Mouse (Mus musculus) neural tube, embryonic 15.5 days (tissue): ENCODE data around the gene Pigb. TPM values are rescaled to one million over a fixed set of nuclear protein-coding genes. Genes with fewer than 3 reads are reported as not detected.

Experiments used
- ATAC-seq: fragments of 200-750 bp; cut with Nextera tagmentation; 2 replicates; pipeline ENCODE4 v1.8.0; 2017; ENCODE audit warnings: mild to moderate bottlenecking, moderate TSS enrichment, moderate library complexity; ENCODE audit not compliant: low FRiP score
- H3K27ac ChIP-seq: fragments of 300-500 bp; sonication (generic); replicated peaks from 2 replicates; pipeline ENCODE4 v1.5.1; 2015; ENCODE audit warnings: mild to moderate bottlenecking, inconsistent platforms
- H3K27me3 ChIP-seq: fragments of 300-500 bp; sonication (generic); replicated peaks from 2 replicates; pipeline ENCODE4 v1.6.1; 2015; ENCODE audit warnings: inconsistent platforms
- H3K36me3 ChIP-seq: fragments of 300-500 bp; sonication (generic); 2 replicates; pipeline ENCODE4 v1.6.1; 2015; ENCODE audit warnings: inconsistent platforms
- H3K4me1 ChIP-seq: fragments of 300-500 bp; sonication (generic); 2 replicates; pipeline ENCODE4 v1.6.1; 2015; ENCODE audit warnings: inconsistent platforms
- H3K4me2 ChIP-seq: fragments of 300-500 bp; sonication (generic); 2 replicates; pipeline ENCODE4 v1.6.1; 2015; ENCODE audit warnings: inconsistent platforms, mild to moderate bottlenecking, moderate library complexity
- H3K4me3 ChIP-seq: fragments of 300-500 bp; sonication (generic); replicated peaks from 2 replicates; pipeline ENCODE4 v1.5.1; 2015; ENCODE audit warnings: mild to moderate bottlenecking, inconsistent platforms
- H3K9ac ChIP-seq: fragments of 300-500 bp; sonication (generic); replicated peaks from 2 replicates; pipeline ENCODE4 v1.6.1; 2015; ENCODE audit warnings: mild to moderate bottlenecking, inconsistent platforms
- H3K9me3 ChIP-seq: fragments of 300-500 bp; sonication (generic); replicated peaks from 2 replicates; pipeline ENCODE4 v1.6.1; 2016; ENCODE audit warnings: inconsistent platforms
- WGBS: fragments of 180-500 bp; shearing (Covaris S2); methylation state at CpG from one replicate; pipeline ENCODE4 v1.1.7; 2015; ENCODE audit warnings: mixed read lengths; 5-methylcytosine and 5-hydroxymethylcytosine counted together
- polyA plus RNA-seq: library from polyadenylated mRNA; unstranded; fragments of >200 nt; fragmentation: Nextera tagmentation; extraction: Ambion mirVana; gene quantifications from 2 replicates; pipeline ENCODE4 v1.2.1, GENCODE M21; 2015

Gene Pigb
- polyA plus RNA-seq, 1 experiment from 2014 or later: 12.7 TPM

DNA sequence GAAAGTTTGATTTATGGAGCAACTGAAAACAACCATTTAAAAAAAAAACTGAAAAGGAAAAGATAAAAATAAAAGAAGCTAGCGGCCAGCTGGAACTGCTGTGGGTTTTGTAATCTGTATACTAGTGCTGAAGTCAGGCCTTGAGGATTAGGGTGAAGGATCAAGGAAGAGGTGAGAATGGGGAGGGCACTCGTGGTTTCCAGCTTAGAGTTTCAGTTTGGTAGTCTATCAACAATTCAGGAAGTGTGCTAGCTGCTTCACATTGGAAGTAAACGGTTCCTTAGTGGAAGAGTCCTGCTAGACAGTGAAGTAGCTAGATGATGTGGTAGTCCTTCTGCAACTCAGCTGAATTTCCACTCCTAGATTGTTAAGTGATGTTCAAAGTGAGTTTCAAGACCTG, 31.8 kb downstream of the Pigb start:
- WGBS: 77% methylated on average over 3 of the region's 3 CpGs
- Histone ChIP-seq H3K27ac (no peak overlapping the region), H3K9ac (no peak overlapping the region), H3K4me3 (no peak overlapping the region), H3K4me1 (no peaks in the 10 kb centered on the region), H3K27me3 (no peaks in the 10 kb centered on the region), H3K9me3 (no peaks in the 10 kb centered on the region), H3K4me2 (no peak overlapping the region), H3K36me3 (peaks cover 74% of the 10 kb centered on the region)
- ATAC-seq: no peak

DNA sequence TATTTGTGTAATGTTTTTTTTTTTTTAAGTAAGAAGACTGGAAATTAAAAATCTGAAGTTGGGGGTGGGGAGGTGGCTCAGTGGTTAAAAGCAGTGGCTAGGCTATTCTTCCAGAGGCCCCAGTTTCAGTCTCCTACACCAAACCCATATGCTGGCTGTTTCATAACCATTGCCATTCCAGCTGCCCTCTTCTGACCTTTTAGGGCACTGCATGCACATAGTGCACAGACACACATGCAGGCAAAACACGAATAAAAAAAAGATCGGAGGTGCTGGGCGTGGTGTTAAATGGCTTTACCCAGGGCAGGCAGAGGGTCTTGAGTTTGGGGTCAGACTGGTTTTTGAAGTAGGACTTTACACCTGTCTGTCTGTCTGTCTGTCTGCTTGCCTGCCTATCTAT, 34.0 kb downstream of the Pigb start:
- Histone ChIP-seq H3K9ac (no peak overlapping the region), H3K9me3 (no peaks in the 10 kb centered on the region), H3K36me3 (peaks cover 71% of the 10 kb centered on the region), H3K4me3 (no peak overlapping the region), H3K27ac (no peak overlapping the region), H3K27me3 (no peaks in the 10 kb centered on the region), H3K4me2 (no peak overlapping the region), H3K4me1 (no peaks in the 10 kb centered on the region)
- ATAC-seq: no peak
- WGBS: 89% methylated on average over 3 of the region's 3 CpGs

DNA sequence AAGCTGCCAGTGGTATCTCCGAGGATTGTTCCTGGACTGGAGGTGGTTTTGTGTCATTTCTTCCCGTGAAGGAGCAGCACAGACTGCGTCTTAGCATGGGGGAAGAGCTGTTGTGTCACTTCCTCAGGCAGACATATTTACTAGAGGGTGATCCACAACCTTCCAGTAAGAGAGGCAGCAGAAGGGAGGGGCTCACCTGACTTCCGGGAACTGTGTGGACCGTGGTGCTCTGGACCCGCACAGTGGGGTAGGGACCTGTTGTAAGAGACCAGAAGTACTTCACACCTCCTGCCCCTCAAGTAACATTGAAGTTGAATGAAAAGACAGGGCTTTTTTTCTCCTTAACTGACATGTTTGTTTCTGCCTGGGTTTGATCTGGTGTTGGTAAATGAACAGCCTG, 35.1 kb downstream of the Pigb start:
- peaks cover 70% of the 10 kb centered on the region for H3K36me3 ChIP-seq
- WGBS: 87% methylated on average over 6 of the region's 6 CpGs

DNA sequence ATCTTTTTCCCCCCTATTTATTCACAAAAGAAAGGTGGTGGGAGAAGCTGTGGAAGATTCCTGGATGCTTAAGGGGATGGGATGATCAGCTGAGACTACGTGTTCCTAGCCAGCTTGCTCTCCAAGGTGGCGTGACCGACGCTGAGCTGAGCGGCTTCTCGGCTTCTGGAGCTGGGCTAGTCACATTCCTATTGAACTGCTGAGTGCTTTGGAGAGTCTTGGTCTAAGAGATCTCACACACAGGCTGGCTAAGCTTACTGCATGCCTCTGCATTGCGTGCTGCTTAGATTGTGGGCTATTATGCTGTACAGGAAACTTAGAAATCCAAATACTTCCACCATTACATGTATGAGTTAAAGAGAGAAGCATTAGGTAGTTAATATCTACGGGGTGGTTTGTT, 36.1 kb downstream of the Pigb start:
- Histone ChIP-seq H3K4me2 (no peak overlapping the region), H3K9me3 (no peaks in the 10 kb centered on the region), H3K36me3 (peaks cover 62% of the 10 kb centered on the region), H3K4me1 (no peaks in the 10 kb centered on the region), H3K4me3 (no peak overlapping the region), H3K9ac (no peak overlapping the region), H3K27me3 (no peaks in the 10 kb centered on the region), H3K27ac (no peak overlapping the region)
- WGBS: 90% methylated on average over 8 of the region's 8 CpGs
- ATAC-seq: no peak

More for the DNA sequence above, 35.1 kb downstream of the Pigb start:
- Histone ChIP-seq H3K9me3 (no peaks in the 10 kb centered on the region), H3K4me2 (no peak overlapping the region), H3K9ac (no peak overlapping the region), H3K27me3 (no peaks in the 10 kb centered on the region), H3K27ac (no peak overlapping the region), H3K4me3 (no peak overlapping the region), H3K4me1 (no peaks in the 10 kb centered on the region)
- no peak for ATAC-seq

DNA sequence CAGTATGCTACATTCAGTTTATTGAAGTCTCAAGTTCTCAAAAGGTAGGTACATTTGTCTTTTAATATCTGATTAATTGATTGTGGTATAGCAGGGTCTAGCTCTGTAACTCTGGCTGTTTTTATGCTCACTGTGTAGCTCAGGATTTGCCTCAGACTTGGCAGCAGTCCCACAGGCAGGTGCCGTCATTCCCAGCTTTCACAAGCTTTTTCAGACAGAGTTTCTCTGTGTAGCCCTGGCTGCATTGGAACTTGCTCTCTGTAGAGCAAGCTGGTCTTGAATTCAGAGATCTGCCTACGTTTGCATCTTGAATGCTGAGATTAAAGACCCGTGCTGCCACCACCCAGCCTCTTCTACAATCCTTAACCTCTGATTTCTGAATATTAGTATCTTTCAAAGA, 38.0 kb downstream of the Pigb start:
- ATAC-seq: no peak
- Histone ChIP-seq H3K27me3 (no peaks in the 10 kb centered on the region), H3K4me1 (no peaks in the 10 kb centered on the region), H3K27ac (no peak overlapping the region), H3K4me3 (no peak overlapping the region), H3K4me2 (no peak overlapping the region), H3K36me3 (peaks cover 53% of the 10 kb centered on the region), H3K9ac (no peak overlapping the region), H3K9me3 (no peaks in the 10 kb centered on the region)
- 63% methylated on average over 3 of the region's 3 CpGs for WGBS

DNA sequence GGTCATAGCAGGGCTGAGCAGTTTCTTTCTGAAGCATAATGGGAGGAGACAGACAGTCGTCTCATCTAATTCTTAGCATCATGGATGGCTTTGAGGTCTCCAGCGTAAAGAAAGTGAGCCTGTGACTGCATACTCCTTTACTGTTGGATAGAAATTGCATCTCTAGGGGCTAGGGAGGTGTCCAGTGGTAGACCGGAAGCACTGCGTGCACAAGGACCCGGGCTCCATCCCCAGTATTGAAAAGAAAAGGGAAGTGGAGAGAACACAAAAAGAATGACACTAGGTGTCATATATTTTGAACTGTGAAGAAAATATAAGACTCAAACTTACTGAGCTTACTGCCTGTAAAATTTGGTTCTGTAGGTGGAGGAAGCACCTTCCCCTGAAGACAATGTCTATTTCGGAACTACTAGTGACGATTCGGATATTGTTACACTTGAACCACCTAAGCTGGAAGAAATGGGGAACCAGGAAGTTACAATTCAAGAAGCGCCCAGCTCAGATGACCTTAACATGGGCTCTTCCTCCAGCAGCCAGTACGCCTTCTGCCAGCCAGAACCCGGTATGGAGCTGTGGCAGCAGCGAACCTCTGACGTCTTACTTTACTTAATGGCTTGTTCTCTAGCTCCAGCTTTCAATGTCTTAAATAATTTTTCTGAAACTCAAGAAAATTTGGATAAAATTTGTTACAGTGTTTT, 38.7 kb downstream of the Pigb start:
- Histone ChIP-seq H3K4me3 (no peak overlapping the region), H3K4me2 (no peak overlapping the region), H3K27me3 (no peaks in the 10 kb centered on the region), H3K9me3 (no peaks in the 10 kb centered on the region), H3K9ac (no peak overlapping the region), H3K36me3 (peaks cover 46% of the 10 kb centered on the region), H3K27ac (no peak overlapping the region), H3K4me1 (no peaks in the 10 kb centered on the region)
- ATAC-seq: no peak
- WGBS: 91% methylated on average over 13 of the region's 13 CpGs

DNA sequence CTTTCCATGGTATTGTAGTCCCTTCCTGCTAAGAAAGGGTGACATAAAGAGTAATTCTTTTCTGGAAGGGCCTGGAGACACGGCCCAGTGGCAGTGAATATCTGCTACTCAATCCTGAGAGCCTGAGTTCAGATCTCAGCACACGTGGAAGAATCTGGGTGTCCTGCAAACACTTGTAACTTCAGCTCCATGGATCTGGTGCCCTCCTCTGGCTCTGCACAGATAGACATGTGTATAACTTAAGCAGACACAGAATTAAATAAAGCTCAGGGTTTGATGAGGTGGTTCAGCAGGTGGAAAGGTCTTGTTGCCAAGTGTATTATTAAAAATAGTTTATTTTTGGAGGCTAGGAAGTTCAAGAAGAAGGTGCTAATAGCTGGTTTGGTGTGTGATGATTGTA, 39.7 kb downstream of the Pigb start:
- Histone ChIP-seq H3K9me3 (no peaks in the 10 kb centered on the region), H3K4me2 (no peak overlapping the region), H3K4me3 (no peak overlapping the region), H3K4me1 (no peaks in the 10 kb centered on the region), H3K27ac (no peak overlapping the region), H3K27me3 (no peaks in the 10 kb centered on the region), H3K9ac (no peak overlapping the region), H3K36me3 (peaks cover 37% of the 10 kb centered on the region)
- no peak for ATAC-seq
- WGBS: 70% methylated on average over 2 of the region's 2 CpGs

DNA sequence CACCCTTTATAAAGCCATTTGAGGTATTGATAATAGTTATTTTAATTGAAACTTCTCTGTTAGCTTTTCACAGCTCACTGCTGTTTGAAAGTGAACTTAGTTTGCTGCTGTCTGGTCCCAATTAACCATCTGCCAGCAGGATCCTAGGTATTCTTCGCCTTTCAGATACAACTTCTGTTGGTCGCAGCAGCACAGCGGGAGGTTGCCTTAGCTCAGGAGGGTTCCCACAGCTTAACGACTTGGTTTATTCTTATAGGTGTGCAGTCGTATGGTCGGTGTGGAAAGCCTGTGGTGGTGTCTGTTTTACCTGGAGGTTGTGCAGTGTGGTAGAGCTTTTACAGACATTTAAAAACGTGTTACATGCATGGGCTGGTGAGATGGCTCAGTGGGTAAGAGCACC, 43.4 kb downstream of the Pigb start:
- H3K9ac ChIP-seq: no peak overlapping the region
- no peak overlapping the region for H3K4me2 ChIP-seq
- WGBS: 61% methylated on average over 7 of the region's 7 CpGs
- no peaks in the 10 kb centered on the region for H3K4me1 ChIP-seq
- H3K4me3 ChIP-seq: no peak overlapping the region
- ATAC-seq: no peak
- no peak overlapping the region for H3K27ac ChIP-seq
- peaks cover 14% of the 10 kb centered on the region for H3K36me3 ChIP-seq
- H3K9me3 ChIP-seq: no peaks in the 10 kb centered on the region
- H3K27me3 ChIP-seq: no peaks in the 10 kb centered on the region

DNA sequence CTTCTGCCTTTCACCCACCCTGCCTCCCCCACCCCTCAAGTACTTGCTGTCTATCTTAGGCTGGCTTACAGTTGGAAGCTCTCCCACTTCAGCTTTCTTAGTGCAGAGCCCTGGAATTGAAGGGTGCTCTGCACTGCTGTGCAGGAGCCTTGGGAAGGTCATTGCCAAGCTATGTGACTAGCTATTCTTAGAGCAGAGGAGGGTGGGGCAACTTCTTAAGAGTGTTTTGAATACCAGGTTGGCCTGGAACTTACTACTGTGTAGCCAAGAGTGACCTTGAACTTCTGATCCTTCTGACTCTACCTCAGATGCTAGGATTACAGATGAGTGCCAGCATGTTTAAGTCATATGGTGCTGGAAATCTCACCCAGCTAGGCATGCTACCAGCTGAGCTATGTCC, 44.0 kb downstream of the Pigb start:
- no peak overlapping the region for H3K4me3 ChIP-seq
- no peak overlapping the region for H3K27ac ChIP-seq
- H3K9ac ChIP-seq: no peak overlapping the region
- ATAC-seq: no peak
- H3K36me3 ChIP-seq: peaks cover 9% of the 10 kb centered on the region
- H3K9me3 ChIP-seq: no peaks in the 10 kb centered on the region
- H3K4me2 ChIP-seq: no peak overlapping the region
- no peaks in the 10 kb centered on the region for H3K27me3 ChIP-seq
- H3K4me1 ChIP-seq: no peaks in the 10 kb centered on the region

DNA sequence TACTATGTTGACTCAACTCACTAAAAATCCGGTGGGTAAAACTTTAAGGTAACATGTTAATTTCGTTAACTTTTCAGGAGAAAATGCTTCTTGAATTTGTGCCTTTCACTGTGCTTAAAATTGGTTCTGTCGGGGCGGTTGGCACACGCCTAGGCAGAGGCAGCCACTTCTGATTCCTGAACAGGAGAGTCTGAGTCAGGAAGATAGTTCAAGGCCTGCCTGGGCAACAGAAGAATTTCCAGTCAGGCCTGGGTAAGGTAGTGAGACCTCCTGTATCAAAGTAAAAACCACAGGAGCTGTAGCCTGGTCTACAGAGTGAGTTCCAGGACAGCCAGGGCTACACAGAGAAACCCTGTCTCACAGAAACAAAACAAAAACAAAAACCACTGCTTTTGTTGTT, 47.6 kb downstream of the Pigb start:
- no peaks in the 10 kb centered on the region for H3K27me3 ChIP-seq
- no peak overlapping the region for H3K9ac ChIP-seq
- no peak overlapping the region for H3K4me3 ChIP-seq
- no peak overlapping the region for H3K27ac ChIP-seq
- no peaks in the 10 kb centered on the region for H3K36me3 ChIP-seq
- no peak for ATAC-seq
- peaks cover under 1% of the 10 kb centered on the region; the same call in 1 of the 2 replicates for H3K4me1 ChIP-seq
- 91% methylated on average over 5 of the region's 5 CpGs for WGBS
- H3K9me3 ChIP-seq: no peaks in the 10 kb centered on the region
- H3K4me2 ChIP-seq: no peak overlapping the region

DNA sequence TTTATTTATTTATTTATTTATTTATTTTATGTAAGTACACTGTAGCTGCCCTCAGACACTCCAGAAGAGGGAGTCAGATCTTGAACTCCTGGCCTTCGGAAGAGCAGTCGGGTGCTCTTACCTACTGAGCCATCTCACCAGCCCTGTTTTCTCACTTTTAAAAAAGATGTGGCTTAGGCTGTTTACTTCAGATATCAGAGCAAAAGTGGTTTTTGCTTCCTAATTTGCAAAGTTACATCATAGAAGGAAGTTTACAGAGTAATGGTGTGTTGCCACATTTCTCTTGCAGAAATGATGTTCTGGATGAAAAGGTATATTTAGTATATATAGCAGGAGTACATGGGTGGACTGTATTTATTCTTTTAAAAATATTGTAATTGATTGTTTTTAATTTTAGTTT, 48.8 kb downstream of the Pigb start:
- no peak for ATAC-seq
- Histone ChIP-seq H3K27me3 (no peaks in the 10 kb centered on the region), H3K9ac (no peak overlapping the region), H3K27ac (no peak overlapping the region), H3K4me2 (no peak overlapping the region), H3K36me3 (no peaks in the 10 kb centered on the region), H3K9me3 (no peaks in the 10 kb centered on the region), H3K4me3 (no peak overlapping the region), H3K4me1 (peaks cover 11% of the 10 kb centered on the region)
- WGBS: 97% methylated on average over 2 of the region's 2 CpGs

DNA sequence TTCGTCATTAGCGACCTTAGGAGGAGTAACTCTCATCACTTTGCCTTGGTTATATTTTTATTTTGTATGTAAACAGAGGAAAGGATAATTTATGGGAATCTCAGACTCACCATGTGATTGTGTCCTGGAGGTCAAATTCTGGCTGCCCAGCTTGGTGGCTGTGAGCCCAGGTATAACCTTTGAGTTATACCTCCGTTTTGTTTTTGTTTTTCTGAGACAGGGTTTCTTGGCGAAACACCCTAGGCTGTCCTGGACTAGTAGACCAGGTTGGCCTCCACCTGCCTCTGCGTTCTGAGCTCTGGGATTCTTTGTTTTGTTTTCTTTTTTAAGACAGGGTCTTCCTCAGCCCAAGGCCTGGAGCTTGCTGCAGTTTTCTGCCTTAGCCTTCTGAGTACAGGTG, 51.5 kb downstream of the Pigb start:
- 86% methylated on average over 5 of the region's 5 CpGs for WGBS
- ATAC-seq: no peak
- no peak overlapping the region for H3K4me3 ChIP-seq

DNA sequence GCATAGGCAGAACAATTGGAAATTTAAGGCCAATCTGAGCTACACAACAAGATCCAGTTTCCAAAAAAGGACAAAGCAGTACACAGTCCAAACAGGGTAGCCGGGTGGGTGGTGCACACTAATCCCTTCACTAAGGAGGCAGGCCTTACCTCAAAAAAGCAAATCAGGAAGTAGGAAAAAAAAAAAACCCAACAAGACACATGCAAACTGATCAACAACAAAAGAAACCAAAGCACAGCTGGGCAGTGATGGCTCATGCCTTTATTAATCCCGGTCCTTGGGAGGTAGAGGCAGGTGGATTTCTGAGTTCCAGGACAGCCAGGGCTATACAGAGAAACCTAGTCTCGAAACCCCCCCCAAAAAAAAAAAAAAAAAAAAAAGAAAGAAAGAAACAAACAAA, 52.5 kb downstream of the Pigb start:
- H3K4me3 ChIP-seq: no peak overlapping the region
- H3K27me3 ChIP-seq: no peaks in the 10 kb centered on the region
- H3K4me1 ChIP-seq: peaks cover 24% of the 10 kb centered on the region
- ATAC-seq: no peak
- no peak overlapping the region for H3K4me2 ChIP-seq
- H3K27ac ChIP-seq: no peak overlapping the region
- H3K36me3 ChIP-seq: no peaks in the 10 kb centered on the region
- no peaks in the 10 kb centered on the region for H3K9me3 ChIP-seq
- WGBS: 83% methylated on average over 3 of the region's 3 CpGs
- H3K9ac ChIP-seq: no peak overlapping the region

More for the DNA sequence above, 51.5 kb downstream of the Pigb start:
- H3K27ac ChIP-seq: no peak overlapping the region
- no peak overlapping the region for H3K9ac ChIP-seq
- no peaks in the 10 kb centered on the region for H3K9me3 ChIP-seq
- no peaks in the 10 kb centered on the region for H3K36me3 ChIP-seq
- no peaks in the 10 kb centered on the region for H3K27me3 ChIP-seq
- H3K4me2 ChIP-seq: no peak overlapping the region
- H3K4me1 ChIP-seq: peaks cover 24% of the 10 kb centered on the region
